Mouse (Mus musculus): ENCODE measurements at regions not wholly inside any gene's neighbourhood (a gene's known extent, or its start where the extent isn't known, plus 50 kb on each side); places are given as distances from the start of the nearest gene placed in this dataset.

DNA sequence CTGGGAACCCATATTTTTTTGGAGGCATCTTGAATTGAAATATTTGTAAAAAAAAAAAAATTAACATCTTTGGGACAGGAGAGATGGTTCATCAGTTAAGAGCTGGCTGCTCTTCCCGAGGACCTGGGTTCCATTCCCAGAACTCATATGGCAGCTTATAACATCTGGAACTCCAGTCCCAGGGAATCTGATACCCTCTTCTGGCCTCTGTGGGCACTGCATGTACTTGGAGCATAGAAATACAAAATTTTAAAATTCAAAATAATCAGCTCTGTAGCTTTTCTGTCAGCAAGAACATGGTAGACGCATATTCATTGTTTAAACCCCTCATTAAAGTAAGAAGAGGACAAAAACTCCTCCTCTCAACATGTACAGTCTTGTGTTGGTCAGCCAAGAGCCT lies 52.0 kb upstream of the Morc2a start:
- no peaks in the 10 kb centered on the region for H3K9me3 ChIP-seq (replicated peaks; ENCODE audit: control insufficient read depth, insufficient read depth, low read length, poor library complexity, severe bottlenecking)
- H3K27ac ChIP-seq (ENCODE audit: insufficient read depth, low read length): no peak overlapping the region
- no peaks in the 10 kb centered on the region for H3K27me3 ChIP-seq (ENCODE audit: control insufficient read depth, insufficient read depth, low read length, poor library complexity, severe bottlenecking)
- H3K36me3 ChIP-seq (ENCODE audit: control insufficient read depth, insufficient read depth, low read length, poor library complexity, severe bottlenecking): no peaks in the 10 kb centered on the region
- H3K4me3 ChIP-seq (ENCODE audit: low read depth, low read length): no peak overlapping the region
- TF ChIP-seq CTCF (IDR thresholded peaks at IDR 0.05; ENCODE audit: low read depth, low read length): no peak
- no peak for TF ChIP-seq EP300 (IDR thresholded peaks at IDR 0.05; ENCODE audit: insufficient read depth, low read depth, low read length)
- no peak for TF ChIP-seq POLR2A (IDR thresholded peaks at IDR 0.05; ENCODE audit: insufficient read depth, low read length)
- H3K9ac ChIP-seq (ENCODE audit: low read depth, poor library complexity, severe bottlenecking): no peak overlapping the region
- no peaks in the 10 kb centered on the region for H3K4me1 ChIP-seq (ENCODE audit: control insufficient read depth, insufficient read depth, low read length)

GRCm38 (mm10) chr11:3594574-3594973 lies 54.2 kb upstream of the Smtn start:
- Histone ChIP-seq H3K27me3 (ENCODE audit: control insufficient read depth, insufficient read depth, low read length, poor library complexity, severe bottlenecking) (no peaks in the 10 kb centered on the region), H3K9me3 (replicated peaks; ENCODE audit: control insufficient read depth, insufficient read depth, low read length, poor library complexity, severe bottlenecking) (no peaks in the 10 kb centered on the region), H3K4me3 (ENCODE audit: low read depth, low read length) (no peak overlapping the region), H3K36me3 (ENCODE audit: control insufficient read depth, insufficient read depth, low read length, poor library complexity, severe bottlenecking) (no peaks in the 10 kb centered on the region), H3K9ac (ENCODE audit: low read depth, poor library complexity, severe bottlenecking) (no peak overlapping the region), H3K27ac (ENCODE audit: insufficient read depth, low read length) (no peak overlapping the region), H3K4me1 (ENCODE audit: control insufficient read depth, insufficient read depth, low read length) (no peaks in the 10 kb centered on the region)
- TF ChIP-seq CTCF (IDR thresholded peaks at IDR 0.05; ENCODE audit: low read depth, low read length): peak; percentile 74
- no peak for TF ChIP-seq POLR2A (IDR thresholded peaks at IDR 0.05; ENCODE audit: insufficient read depth, low read length)

DNA sequence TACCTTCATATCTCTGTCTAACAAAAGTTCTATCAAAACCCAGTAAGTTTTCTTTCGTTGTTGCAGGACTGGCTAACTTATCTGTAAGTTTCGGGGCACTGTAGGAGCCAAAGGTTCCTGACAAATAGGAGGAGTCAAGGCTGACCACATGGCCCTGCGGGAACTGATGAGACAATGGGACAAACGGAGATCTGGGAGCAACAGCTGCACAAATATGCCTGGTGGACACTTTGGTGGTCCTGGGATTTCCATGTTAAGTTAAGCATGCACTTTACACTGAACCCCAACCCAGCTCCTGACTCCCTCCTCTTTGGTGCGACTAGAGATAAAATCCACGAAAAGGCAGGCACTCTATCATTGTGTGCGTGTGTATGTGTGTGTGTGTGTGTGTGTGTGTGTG lies 50.7 kb upstream of the Smtn start:
- Histone ChIP-seq H3K4me1 (ENCODE audit: control insufficient read depth, insufficient read depth, low read length) (no peaks in the 10 kb centered on the region), H3K9ac (ENCODE audit: low read depth, poor library complexity, severe bottlenecking) (no peak overlapping the region), H3K36me3 (ENCODE audit: control insufficient read depth, insufficient read depth, low read length, poor library complexity, severe bottlenecking) (no peaks in the 10 kb centered on the region), H3K27ac (ENCODE audit: insufficient read depth, low read length) (no peak overlapping the region), H3K27me3 (ENCODE audit: control insufficient read depth, insufficient read depth, low read length, poor library complexity, severe bottlenecking) (no peaks in the 10 kb centered on the region), H3K9me3 (replicated peaks; ENCODE audit: control insufficient read depth, insufficient read depth, low read length, poor library complexity, severe bottlenecking) (no peaks in the 10 kb centered on the region), H3K4me3 (ENCODE audit: low read depth, low read length) (no peak overlapping the region)
- TF ChIP-seq CTCF (IDR thresholded peaks at IDR 0.05; ENCODE audit: low read depth, low read length) (no peak), EP300 (IDR thresholded peaks at IDR 0.05; ENCODE audit: insufficient read depth, low read depth, low read length) (no peak), POLR2A (IDR thresholded peaks at IDR 0.05; ENCODE audit: insufficient read depth, low read length) (no peak)

Data from ES-Bruce4 (cell line).